Mouse (Mus musculus): ENCODE results near the gene Mfsd5. TPM values are rescaled to one million over a fixed set of nuclear protein-coding genes. Genes with fewer than 3 reads are reported as not detected.

The Mfsd5 gene
- polyA plus RNA-seq, 1 experiment from 2014 or later = 63.1 TPM

DNA sequence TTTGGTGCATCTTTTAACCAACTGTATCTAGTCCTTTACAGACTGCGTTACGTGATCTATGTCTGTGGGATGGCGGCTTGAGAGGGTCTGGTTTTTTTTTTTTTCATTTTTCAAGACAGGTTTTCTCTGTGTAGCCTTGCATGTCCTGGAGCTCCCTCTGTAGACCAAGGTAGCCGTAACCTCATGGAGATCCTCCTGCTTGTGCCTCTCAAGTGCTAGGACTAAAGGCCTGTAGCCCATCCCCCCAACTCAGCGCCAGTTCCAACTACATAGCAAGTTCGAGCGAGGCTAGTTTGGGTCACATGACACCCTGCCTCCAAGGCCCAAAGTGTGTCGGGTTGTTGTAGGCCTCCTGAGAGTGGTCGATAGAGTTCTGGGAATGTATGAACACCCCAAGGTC lies 29.5 kb downstream of the Mfsd5 start:
- TF ChIP-seq CTCF (IDR thresholded peaks at IDR 0.05; ENCODE audit: low read depth) = no peak
- H3K9ac ChIP-seq = no peak overlapping the region
- DNase-seq (no peak), ATAC-seq (ENCODE audit: insufficient read depth) (no peak)
- no peak overlapping the region for H3K27ac ChIP-seq (ENCODE audit: low read depth)
- WGBS = 80% methylated on average over 9 of the region's 9 CpGs
- H3K36me3 ChIP-seq (ENCODE audit: insufficient read depth) = peaks cover 81% of the 10 kb centered on the region
- no peaks in the 10 kb centered on the region for H3K9me3 ChIP-seq (ENCODE audit: low read depth, low read length)
- no peak overlapping the region for H3K4me2 ChIP-seq
- H3K4me3 ChIP-seq (ENCODE audit: low read depth, low read length) = no peak overlapping the region
- no peaks in the 10 kb centered on the region for H3K4me1 ChIP-seq (ENCODE audit: insufficient read depth)
- no peaks in the 10 kb centered on the region for H3K27me3 ChIP-seq (ENCODE audit: insufficient read depth, low read length)

DNA sequence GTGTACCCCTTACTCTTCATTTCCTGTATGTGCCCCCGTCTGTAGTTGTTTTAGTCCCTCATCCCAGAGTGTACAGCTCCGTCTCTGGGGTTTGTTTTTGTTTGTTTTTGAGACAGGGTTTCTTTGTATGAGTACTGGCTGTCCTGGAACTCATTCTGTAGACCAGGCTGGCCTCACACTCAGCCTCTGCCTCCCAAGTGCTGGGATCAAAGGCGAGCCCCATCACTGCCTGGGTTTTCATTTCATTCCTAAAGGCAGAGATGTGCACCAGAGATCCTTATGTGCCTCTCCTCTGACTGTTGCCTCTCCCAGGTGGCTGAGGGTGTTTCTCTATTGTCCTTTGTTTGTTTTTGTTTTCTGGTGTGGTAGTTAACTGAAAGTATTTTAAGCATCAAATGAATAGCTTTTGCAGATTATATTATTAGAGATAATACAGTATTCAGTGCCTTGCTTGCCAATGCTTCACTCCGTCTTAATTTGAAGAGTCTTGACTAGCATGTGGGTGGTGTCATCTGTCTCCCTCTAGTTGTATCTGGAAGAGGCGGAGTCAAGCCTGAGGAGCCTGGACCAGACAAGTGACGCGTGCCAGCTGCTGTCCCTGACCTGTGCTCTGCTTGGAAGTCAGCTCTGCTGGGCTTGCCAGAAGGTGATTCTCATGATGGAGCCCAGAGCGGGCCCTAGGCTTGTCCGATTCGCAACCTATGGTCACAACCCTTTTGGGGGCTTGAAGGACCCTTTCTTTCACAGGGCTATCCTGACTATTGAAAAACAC lies 31.0 kb downstream of the Mfsd5 start:
- Histone ChIP-seq H3K27me3 (ENCODE audit: insufficient read depth, low read length) (no peaks in the 10 kb centered on the region), H3K4me1 (ENCODE audit: insufficient read depth) (no peaks in the 10 kb centered on the region), H3K27ac (ENCODE audit: low read depth) (peak overlapping the region; percentile 83), H3K4me2 (no peak overlapping the region), H3K4me3 (ENCODE audit: low read depth, low read length) (no peak overlapping the region), H3K9me3 (ENCODE audit: low read depth, low read length) (no peaks in the 10 kb centered on the region), H3K36me3 (ENCODE audit: insufficient read depth) (peaks cover 82% of the 10 kb centered on the region), H3K9ac (no peak overlapping the region)
- DNase-seq (peak; percentile 92), ATAC-seq (ENCODE audit: insufficient read depth) (peak; percentile 95)
- WGBS = 38% methylated on average over 10 of the region's 10 CpGs
- TF ChIP-seq CTCF (IDR thresholded peaks at IDR 0.05; ENCODE audit: low read depth) = no peak

DNA sequence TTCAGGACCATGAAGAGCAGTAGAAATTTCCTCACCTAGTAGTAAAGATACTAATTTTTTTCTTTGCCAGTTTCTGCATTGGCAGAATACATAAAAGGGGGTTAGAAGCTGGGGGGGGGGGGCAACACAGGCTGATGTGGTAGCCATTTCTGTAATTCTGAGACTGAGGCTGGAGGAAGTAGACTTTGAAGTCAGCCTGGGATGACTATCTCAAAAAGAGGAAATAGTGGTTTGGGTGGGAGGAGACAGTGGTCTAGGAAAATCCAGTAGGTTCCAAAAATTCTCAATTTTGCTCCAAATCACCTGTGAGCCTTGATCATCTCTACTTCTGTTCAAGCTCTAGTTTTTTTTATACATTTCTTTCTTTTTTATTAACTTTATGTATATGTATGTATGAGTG lies 32.2 kb downstream of the Mfsd5 start:
- no peak for TF ChIP-seq CTCF (IDR thresholded peaks at IDR 0.05; ENCODE audit: low read depth)
- no peaks in the 10 kb centered on the region for H3K4me1 ChIP-seq (ENCODE audit: insufficient read depth)
- DNase-seq (no peak), ATAC-seq (ENCODE audit: insufficient read depth) (no peak)
- no peak overlapping the region for H3K4me2 ChIP-seq
- no peak overlapping the region for H3K4me3 ChIP-seq (ENCODE audit: low read depth, low read length)
- H3K9me3 ChIP-seq (ENCODE audit: low read depth, low read length) = no peaks in the 10 kb centered on the region
- no peaks in the 10 kb centered on the region for H3K27me3 ChIP-seq (ENCODE audit: insufficient read depth, low read length)
- H3K9ac ChIP-seq = no peak overlapping the region
- peaks cover 83% of the 10 kb centered on the region for H3K36me3 ChIP-seq (ENCODE audit: insufficient read depth)
- H3K27ac ChIP-seq (ENCODE audit: low read depth) = no peak overlapping the region

DNA sequence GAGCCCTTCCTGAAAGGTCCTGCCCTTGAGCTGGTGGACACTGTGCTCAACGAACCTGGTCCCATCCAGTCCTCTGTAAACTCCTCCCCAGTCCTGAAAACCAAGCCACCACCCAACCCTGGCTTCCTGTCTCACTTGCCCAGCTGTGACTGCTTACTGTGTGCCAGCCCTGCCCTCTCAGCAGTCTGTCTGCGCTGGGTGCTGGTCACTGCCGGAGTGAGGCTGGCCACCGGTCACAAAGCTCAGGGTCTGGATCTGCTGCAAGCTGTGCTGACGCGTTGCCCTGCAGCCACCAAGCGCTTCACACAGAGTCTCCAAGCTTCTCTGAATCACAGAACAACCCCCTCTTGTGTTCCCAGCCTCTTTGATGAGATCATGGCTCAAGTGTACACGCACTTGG lies 36.0 kb downstream of the Mfsd5 start:
- no peak for ATAC-seq (ENCODE audit: insufficient read depth)
- no peak for DNase-seq
- Histone ChIP-seq H3K9me3 (ENCODE audit: low read depth, low read length) (no peaks in the 10 kb centered on the region), H3K27me3 (ENCODE audit: insufficient read depth, low read length) (no peaks in the 10 kb centered on the region), H3K27ac (ENCODE audit: low read depth) (no peak overlapping the region), H3K4me2 (no peak overlapping the region), H3K9ac (no peak overlapping the region), H3K4me1 (ENCODE audit: insufficient read depth) (no peaks in the 10 kb centered on the region), H3K36me3 (ENCODE audit: insufficient read depth) (peaks cover 89% of the 10 kb centered on the region), H3K4me3 (ENCODE audit: low read depth, low read length) (no peak overlapping the region)
- WGBS = 87% methylated on average over 8 of the region's 8 CpGs
- TF ChIP-seq CTCF (IDR thresholded peaks at IDR 0.05; ENCODE audit: low read depth) = no peak

DNA sequence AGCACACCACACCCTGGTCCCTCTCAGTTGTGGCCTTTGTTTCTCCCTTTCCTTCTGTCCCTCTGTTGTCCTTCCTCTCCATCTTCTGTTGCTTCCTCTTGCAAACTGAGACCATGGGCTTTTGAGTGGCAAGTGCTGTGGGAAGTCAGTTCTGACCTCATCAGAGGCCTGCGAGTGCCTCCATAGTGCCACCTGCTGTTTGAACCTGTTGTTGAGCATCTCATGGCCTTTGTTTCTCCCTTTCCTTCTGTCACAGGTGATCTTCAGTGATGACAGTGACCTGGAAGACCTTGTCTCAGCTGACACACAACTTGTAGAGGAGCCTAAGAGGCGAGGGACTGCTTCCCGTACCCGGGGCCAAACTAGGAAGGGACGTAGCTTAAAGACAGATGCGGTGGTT lies 37.0 kb downstream of the Mfsd5 start:
- Histone ChIP-seq H3K27ac (ENCODE audit: low read depth) (no peak overlapping the region), H3K4me1 (ENCODE audit: insufficient read depth) (no peaks in the 10 kb centered on the region), H3K4me2 (no peak overlapping the region), H3K9me3 (ENCODE audit: low read depth, low read length) (no peaks in the 10 kb centered on the region), H3K27me3 (ENCODE audit: insufficient read depth, low read length) (no peaks in the 10 kb centered on the region), H3K4me3 (ENCODE audit: low read depth, low read length) (no peak overlapping the region), H3K9ac (no peak overlapping the region), H3K36me3 (ENCODE audit: insufficient read depth) (peaks cover 92% of the 10 kb centered on the region)
- 86% methylated on average over 6 of the region's 6 CpGs for WGBS
- peak; percentile 72 for TF ChIP-seq CTCF (IDR thresholded peaks at IDR 0.05; ENCODE audit: low read depth)
- DNase-seq (peak; percentile 77), ATAC-seq (ENCODE audit: insufficient read depth) (no peak)

DNA sequence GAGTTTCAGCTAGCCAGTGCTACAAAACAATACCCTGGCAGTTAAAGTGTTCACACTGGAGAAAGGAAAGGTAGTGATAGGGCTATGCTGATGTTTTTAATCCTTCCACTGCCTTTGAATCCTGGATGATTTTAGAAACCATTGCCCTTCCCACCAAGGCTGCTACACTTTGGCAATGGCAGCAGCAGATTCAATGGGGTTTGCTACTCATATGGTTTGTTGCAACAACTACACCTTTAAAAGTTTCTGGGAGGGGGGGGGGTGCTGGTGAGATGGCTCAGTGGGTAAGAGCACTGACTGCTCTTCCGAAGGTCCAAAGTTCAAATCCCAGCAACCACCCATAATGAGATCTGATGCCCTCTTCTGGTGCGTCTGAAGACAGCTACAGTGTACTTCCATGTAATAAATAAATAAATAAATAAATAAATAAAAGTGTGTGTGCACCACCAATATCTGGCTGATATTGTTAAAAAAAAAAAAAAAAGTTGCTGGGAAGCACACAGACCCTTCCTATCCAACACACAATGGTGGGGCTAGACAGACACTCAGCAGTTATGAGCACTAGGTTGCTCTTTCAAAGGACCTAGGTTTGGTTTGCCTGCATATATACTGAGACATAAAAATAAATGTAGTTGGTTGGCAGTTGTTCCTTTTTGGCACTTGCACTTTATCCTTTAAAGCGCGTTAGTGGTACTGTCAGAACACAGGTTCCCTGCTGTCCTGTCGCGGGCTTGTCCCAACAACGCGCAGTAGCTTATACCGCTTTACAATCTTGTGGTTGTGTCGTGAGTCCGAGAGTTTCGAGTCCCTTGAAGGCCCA lies 45.6 kb downstream of the Mfsd5 start:
- Histone ChIP-seq H3K4me3 (ENCODE audit: low read depth, low read length) (peak overlapping the region; percentile 5; the same call in 1 of the 2 replicates), H3K36me3 (ENCODE audit: insufficient read depth) (peaks cover 71% of the 10 kb centered on the region), H3K4me1 (ENCODE audit: insufficient read depth) (peaks cover 5% of the 10 kb centered on the region; the same call in 1 of the 2 replicates), H3K4me2 (peak overlapping the region; percentile 90), H3K9ac (no peak overlapping the region), H3K9me3 (ENCODE audit: low read depth, low read length) (no peaks in the 10 kb centered on the region), H3K27ac (ENCODE audit: low read depth) (no peak overlapping the region), H3K27me3 (ENCODE audit: insufficient read depth, low read length) (no peaks in the 10 kb centered on the region)
- DNase-seq (no peak), ATAC-seq (ENCODE audit: insufficient read depth) (no peak)
- WGBS = 70% methylated on average over 12 of the region's 12 CpGs
- 0 out of 2 replicates have a peak, but pooled peaks have one; percentile 3 for TF ChIP-seq CTCF (IDR thresholded peaks at IDR 0.05; ENCODE audit: low read depth)

DNA sequence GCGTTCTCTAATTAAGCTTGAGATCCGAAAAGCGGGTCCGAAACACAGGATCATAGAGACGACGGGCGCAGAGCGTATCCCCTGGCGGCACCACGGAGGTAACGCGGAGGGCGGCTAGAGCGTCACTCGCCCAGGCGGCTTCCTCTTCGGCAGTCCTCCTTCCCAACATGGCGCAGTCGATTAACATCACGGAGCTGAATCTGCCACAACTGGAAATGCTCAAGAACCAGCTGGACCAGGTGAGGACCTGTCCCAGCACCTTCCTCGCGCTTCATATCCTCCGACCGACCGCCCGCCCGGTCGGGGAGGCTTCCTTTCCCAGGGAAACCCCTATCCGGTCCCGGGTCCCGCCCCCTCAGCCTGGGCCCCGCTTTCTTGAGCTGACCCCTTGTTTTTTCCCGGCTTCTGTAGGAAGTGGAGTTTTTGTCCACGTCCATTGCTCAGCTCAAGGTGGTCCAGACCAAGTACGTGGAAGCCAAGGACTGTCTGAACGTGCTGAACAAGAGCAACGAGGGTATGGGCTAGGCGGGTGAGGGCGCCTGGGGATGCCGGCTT lies 46.8 kb downstream of the Mfsd5 start, which contains the start of gene Pfdn5:
Gene Pfdn5, plus strand, starts transcription at position 95 of the 555 bp plus-strand sequence.
- TF ChIP-seq CTCF (IDR thresholded peaks at IDR 0.05; ENCODE audit: low read depth) = peak; percentile 60
- Histone ChIP-seq H3K27ac (ENCODE audit: low read depth) (peak within 1 kb of the TSS; percentile 76), H3K9me3 (ENCODE audit: low read depth, low read length) (no peaks in the 10 kb centered on the region), H3K4me2 (peak within 1 kb of the TSS; percentile 90), H3K36me3 (ENCODE audit: insufficient read depth) (peaks cover 69% of the 10 kb centered on the region), H3K9ac (peak within 1 kb of the TSS; percentile 82), H3K27me3 (ENCODE audit: insufficient read depth, low read length) (no peaks in the 10 kb centered on the region), H3K4me3 (ENCODE audit: low read depth, low read length) (peak within 1 kb of the TSS; percentile 84), H3K4me1 (ENCODE audit: insufficient read depth) (peaks cover 5% of the 10 kb centered on the region; the same call in 1 of the 2 replicates)
- ATAC-seq (ENCODE audit: insufficient read depth) (peak; percentile 90), DNase-seq (peak; percentile 91)
- WGBS = under 1% methylated on average over 40 of the region's 40 CpGs

All from lung, embryonic 14.5 days (tissue).